Mouse (Mus musculus): ENCODE data around the gene Tnnt1. TPM values are rescaled to one million over a fixed set of nuclear protein-coding genes. Genes with fewer than 3 reads are reported as not detected.

Gene Tnnt1
- polyA plus RNA-seq, 1 experiment from 2014 or later: 14.0 TPM

GRCm38 (mm10) chr7:4508062-4508738, 8.0 kb downstream of the Tnnt1 start:
- WGBS: 70% methylated on average over 11 of the region's 32 CpGs
- Histone ChIP-seq H3K4me1 (ENCODE audit: insufficient read depth, low read depth, low read length) (no peaks in the 10 kb centered on the region), H3K27me3 (replicated peaks; ENCODE audit: insufficient read depth, low read length) (no peaks in the 10 kb centered on the region), H3K36me3 (ENCODE audit: insufficient read depth, low read length) (no peaks in the 10 kb centered on the region), H3K9ac (replicated peaks; ENCODE audit: low read depth) (no peak overlapping the region), H3K4me2 (replicated peaks; ENCODE audit: low read depth, low read length) (no peak overlapping the region), H3K27ac (ENCODE audit: low read length) (no peak overlapping the region), H3K9me3 (ENCODE audit: low read length) (no peaks in the 10 kb centered on the region), H3K4me3 (ENCODE audit: low read depth, low read length) (no peak overlapping the region)
- DNase-seq (ENCODE audit: low spot score): no peak
- no peak for ATAC-seq
- TF ChIP-seq CTCF (IDR thresholded peaks at IDR 0.05): peak; percentile 54
- TF ChIP-seq EP300 (IDR thresholded peaks at IDR 0.05): no peak

DNA sequence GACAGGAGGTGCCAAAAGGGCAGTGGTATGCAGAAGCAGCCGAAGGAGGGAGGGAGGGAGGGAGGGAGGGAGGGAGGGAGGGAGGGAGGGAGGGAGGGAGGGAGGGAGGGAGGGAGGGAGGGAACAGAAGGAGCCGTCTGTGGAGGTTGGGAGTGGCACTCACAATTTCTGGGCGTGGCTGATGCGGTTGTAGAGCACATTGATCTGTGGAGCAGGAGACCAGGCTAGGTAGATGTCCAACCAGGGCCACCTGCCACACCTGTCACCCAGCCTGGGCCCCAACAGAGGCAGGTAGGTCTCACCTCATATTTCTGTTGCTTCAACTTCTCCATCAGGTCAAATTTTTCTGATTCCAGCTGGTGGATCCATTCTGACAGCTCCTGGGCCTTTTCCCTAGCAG, 9.0 kb downstream of the Tnnt1 start:
- DNase-seq (ENCODE audit: low spot score): no peak
- 48% methylated on average over 4 of the region's 4 CpGs for WGBS
- ATAC-seq: no peak
- Histone ChIP-seq H3K27me3 (replicated peaks; ENCODE audit: insufficient read depth, low read length) (no peaks in the 10 kb centered on the region), H3K9ac (replicated peaks; ENCODE audit: low read depth) (no peak overlapping the region), H3K9me3 (ENCODE audit: low read length) (no peaks in the 10 kb centered on the region), H3K4me1 (ENCODE audit: insufficient read depth, low read depth, low read length) (no peaks in the 10 kb centered on the region; the same call in 1 of the 2 replicates), H3K27ac (ENCODE audit: low read length) (no peak overlapping the region), H3K36me3 (ENCODE audit: insufficient read depth, low read length) (no peaks in the 10 kb centered on the region), H3K4me3 (ENCODE audit: low read depth, low read length) (no peak overlapping the region), H3K4me2 (replicated peaks; ENCODE audit: low read depth, low read length) (no peak overlapping the region)
- TF ChIP-seq CTCF (IDR thresholded peaks at IDR 0.05) (no peak), EP300 (IDR thresholded peaks at IDR 0.05) (no peak)

GRCm38 (mm10) chr7:4504646-4505435, 11.3 kb downstream of the Tnnt1 start:
- WGBS: 50% methylated on average over 11 of the region's 11 CpGs
- H3K27ac ChIP-seq (ENCODE audit: low read length): 0 out of 2 replicates have a peak overlapping the region, but pooled peaks have one; percentile 32
- H3K9ac ChIP-seq (replicated peaks; ENCODE audit: low read depth): no peak overlapping the region

GRCm38 (mm10) chr7:4503858-4504257, 12.3 kb downstream of the Tnnt1 start:
- peaks cover 14% of the 10 kb centered on the region for H3K4me1 ChIP-seq (ENCODE audit: insufficient read depth, low read depth, low read length)
- WGBS: 71% methylated on average over 5 of the region's 5 CpGs
- no peak for ATAC-seq
- no peak for DNase-seq (ENCODE audit: low spot score)
- no peak overlapping the region for H3K9ac ChIP-seq (replicated peaks; ENCODE audit: low read depth)
- no peaks in the 10 kb centered on the region for H3K9me3 ChIP-seq (ENCODE audit: low read length)
- H3K4me3 ChIP-seq (ENCODE audit: low read depth, low read length): no peak overlapping the region
- no peaks in the 10 kb centered on the region for H3K27me3 ChIP-seq (replicated peaks; ENCODE audit: insufficient read depth, low read length)
- no peak overlapping the region for H3K27ac ChIP-seq (ENCODE audit: low read length)
- TF ChIP-seq EP300 (IDR thresholded peaks at IDR 0.05): no peak
- TF ChIP-seq CTCF (IDR thresholded peaks at IDR 0.05): no peak
- no peak overlapping the region for H3K4me2 ChIP-seq (replicated peaks; ENCODE audit: low read depth, low read length)
- H3K36me3 ChIP-seq (ENCODE audit: insufficient read depth, low read length): no peaks in the 10 kb centered on the region

More at GRCm38 (mm10) chr7:4504646-4505435, 11.3 kb downstream of the Tnnt1 start:
- no peaks in the 10 kb centered on the region for H3K36me3 ChIP-seq (ENCODE audit: insufficient read depth, low read length)
- no peak overlapping the region for H3K4me3 ChIP-seq (ENCODE audit: low read depth, low read length)
- DNase-seq (ENCODE audit: low spot score): no peak
- no peak overlapping the region for H3K4me2 ChIP-seq (replicated peaks; ENCODE audit: low read depth, low read length)
- peaks cover 5% of the 10 kb centered on the region for H3K4me1 ChIP-seq (ENCODE audit: insufficient read depth, low read depth, low read length)
- TF ChIP-seq EP300 (IDR thresholded peaks at IDR 0.05) (no peak), CTCF (IDR thresholded peaks at IDR 0.05) (no peak)
- no peaks in the 10 kb centered on the region for H3K9me3 ChIP-seq (ENCODE audit: low read length)
- no peaks in the 10 kb centered on the region for H3K27me3 ChIP-seq (replicated peaks; ENCODE audit: insufficient read depth, low read length)
- no peak for ATAC-seq

- H3K4me3 ChIP-seq (ENCODE audit: low read depth, low read length): no peak overlapping the region
- no peak for ATAC-seq
- TF ChIP-seq CTCF (IDR thresholded peaks at IDR 0.05) (no peak), EP300 (IDR thresholded peaks at IDR 0.05) (no peak)
- H3K4me2 ChIP-seq (replicated peaks; ENCODE audit: low read depth, low read length): no peak overlapping the region
- H3K36me3 ChIP-seq (ENCODE audit: insufficient read depth, low read length): no peaks in the 10 kb centered on the region
- DNase-seq (ENCODE audit: low spot score): no peak
- H3K4me1 ChIP-seq (ENCODE audit: insufficient read depth, low read depth, low read length): peaks cover 14% of the 10 kb centered on the region
- no peak overlapping the region for H3K27ac ChIP-seq (ENCODE audit: low read length)
- no peaks in the 10 kb centered on the region for H3K27me3 ChIP-seq (replicated peaks; ENCODE audit: insufficient read depth, low read length)
- H3K9ac ChIP-seq (replicated peaks; ENCODE audit: low read depth): no peak overlapping the region
- H3K9me3 ChIP-seq (ENCODE audit: low read length): no peaks in the 10 kb centered on the region
- 82% methylated on average over 4 of the region's 4 CpGs for WGBS
Measured at GRCm38 (mm10) chr7:4503100-4503499, 13.1 kb downstream of the Tnnt1 start.

DNA sequence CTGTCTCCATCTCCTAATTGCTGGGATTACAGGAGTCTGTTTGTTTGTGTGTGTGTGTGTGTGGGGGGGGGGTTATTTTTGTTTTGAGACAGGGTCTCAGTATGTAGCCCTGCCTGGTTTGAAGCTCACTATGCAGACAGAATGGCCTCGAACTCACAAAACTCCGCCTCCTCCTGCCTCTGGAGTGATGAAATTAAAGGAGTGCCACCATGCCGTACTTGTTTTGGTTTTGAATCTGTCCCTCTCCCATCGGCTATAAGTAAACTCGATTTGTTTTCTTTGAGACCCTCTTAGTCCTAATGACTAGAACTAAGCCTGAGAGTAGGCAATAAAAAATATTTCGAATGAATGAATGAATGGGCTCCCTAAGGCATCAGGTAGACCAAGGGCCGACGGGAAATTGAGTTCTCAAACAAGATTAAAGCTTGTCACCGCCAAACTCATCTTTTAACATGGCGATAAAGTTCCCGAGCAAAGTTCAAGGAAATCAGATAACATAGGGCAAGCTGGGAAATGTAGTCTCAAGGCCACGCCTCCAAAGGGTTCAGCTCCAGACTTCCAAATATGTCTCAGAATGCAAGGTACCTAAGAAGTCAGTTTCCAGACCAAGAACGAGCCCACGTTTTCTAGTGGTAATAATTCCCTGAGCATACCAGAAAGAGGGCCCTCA, 13.6 kb downstream of the Tnnt1 start:
- H3K36me3 ChIP-seq (ENCODE audit: insufficient read depth, low read length): no peaks in the 10 kb centered on the region
- H3K9me3 ChIP-seq (ENCODE audit: low read length): no peaks in the 10 kb centered on the region
- H3K27me3 ChIP-seq (replicated peaks; ENCODE audit: insufficient read depth, low read length): no peaks in the 10 kb centered on the region
- TF ChIP-seq CTCF (IDR thresholded peaks at IDR 0.05) (no peak), EP300 (IDR thresholded peaks at IDR 0.05) (0 out of 2 replicates have a peak, but pooled peaks have one; percentile 1)
- peak overlapping the region; percentile 81 for H3K4me2 ChIP-seq (replicated peaks; ENCODE audit: low read depth, low read length)
- peak overlapping the region; percentile 81 for H3K27ac ChIP-seq (ENCODE audit: low read length)
- WGBS: 13% methylated on average over 14 of the region's 14 CpGs
- H3K4me1 ChIP-seq (ENCODE audit: insufficient read depth, low read depth, low read length): peaks cover 14% of the 10 kb centered on the region
- H3K9ac ChIP-seq (replicated peaks; ENCODE audit: low read depth): no peak overlapping the region
- H3K4me3 ChIP-seq (ENCODE audit: low read depth, low read length): peak overlapping the region; percentile 95
- ATAC-seq: no peak
- DNase-seq (ENCODE audit: low spot score): peak; percentile 75
